Mouse (Mus musculus) G1E (cell line): Measurements from ENCODE around the gene Mta3.

Experiments
- CTCF ChIP-seq: IDR thresholded peaks from 2 replicates; pipeline ENCODE4 v1.5.1; 2012; ENCODE audit warnings: low read depth, low read length, inconsistent platforms, mixed read lengths
- GATA1 ChIP-seq: IDR thresholded peaks from 2 replicates; pipeline ENCODE4 v1.6.1; 2012; ENCODE audit warnings: borderline replicate concordance, low read length, inconsistent platforms, mixed read lengths
- GATA2 ChIP-seq: IDR thresholded peaks from 2 replicates; pipeline ENCODE4 v1.6.1; 2012; ENCODE audit warnings: low read depth, low read length, inconsistent platforms, borderline replicate concordance
- TAL1 ChIP-seq: conservative IDR thresholded peaks from 2 replicates; pipeline ENCODE4 v1.6.1; 2012; ENCODE audit warnings: low read depth, low read length, inconsistent platforms, mixed read lengths

DNA sequence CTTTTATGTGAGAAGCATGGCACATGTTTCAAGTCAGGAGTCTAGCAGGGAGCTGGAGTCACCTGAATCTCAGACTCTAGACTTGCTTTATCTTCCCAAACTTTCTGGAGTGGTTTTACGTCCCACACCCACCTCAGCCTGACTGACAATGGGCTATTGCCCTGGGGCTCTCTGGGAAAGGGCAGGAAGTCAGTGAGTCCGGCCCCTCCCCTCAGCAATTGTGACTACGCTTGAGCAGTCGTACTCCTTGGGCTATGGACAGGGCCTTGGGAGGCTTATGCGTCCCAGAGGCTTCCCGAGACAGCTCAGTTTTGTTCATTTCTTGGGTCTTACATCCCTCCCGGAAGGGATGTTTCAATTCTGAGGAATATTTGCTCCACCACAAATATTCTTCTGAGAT, 159.4 kb downstream of the Mta3 start:
- TF ChIP-seq CTCF, result no peak
- TF ChIP-seq TAL1, result no peak
- no peak for TF ChIP-seq GATA1
- TF ChIP-seq GATA2, result no peak
